Mouse (Mus musculus) forebrain, embryonic 13.5 days (tissue): ENCODE results near the gene Dcaf8. TPM values are rescaled to one million over a fixed set of nuclear protein-coding genes. Genes with fewer than 3 reads are reported as not detected.
"Not testable (repeated sequence)": the region's sequence is repeated elsewhere in the genome, so short reads cannot be mapped to it uniquely, and the experiment has no call there.

Experiments
- ATAC-seq: fragments of 200-750 bp; cut with Nextera tagmentation; 2 replicates; pipeline ENCODE4 v1.8.0; 2017
- H3K27ac ChIP-seq: fragments of 300-500 bp; sonication (generic); 2 replicates; pipeline ENCODE4 v1.5.1; 2015; ENCODE audit warnings: inconsistent platforms, mild to moderate bottlenecking, moderate library complexity
- H3K27me3 ChIP-seq: fragments of 300-500 bp; sonication (generic); 2 replicates; pipeline ENCODE4 v1.6.1; 2015; ENCODE audit warnings: mild to moderate bottlenecking, inconsistent platforms
- H3K36me3 ChIP-seq: fragments of 300-500 bp; sonication (generic); 2 replicates; pipeline ENCODE4 v1.6.1; 2015; ENCODE audit warnings: mild to moderate bottlenecking, inconsistent platforms; ENCODE audit not compliant: poor library complexity, severe bottlenecking
- H3K4me1 ChIP-seq: fragments of 300-500 bp; sonication (generic); 2 replicates; pipeline ENCODE4 v1.6.1; 2015; ENCODE audit warnings: inconsistent platforms
- H3K4me2 ChIP-seq: fragments of 300-500 bp; sonication (generic); 2 replicates; pipeline ENCODE4 v1.6.1; 2015; ENCODE audit warnings: inconsistent platforms, mild to moderate bottlenecking, moderate library complexity
- H3K4me3 ChIP-seq: fragments of 300-500 bp; sonication (generic); 2 replicates; pipeline ENCODE4 v1.5.1; 2015; ENCODE audit warnings: mild to moderate bottlenecking, inconsistent platforms
- H3K9ac ChIP-seq: fragments of 300-500 bp; sonication (generic); 2 replicates; pipeline ENCODE4 v1.6.1; 2015; ENCODE audit warnings: mild to moderate bottlenecking, inconsistent platforms
- H3K9me3 ChIP-seq: fragments of 300-500 bp; sonication (generic); replicated peaks from 2 replicates; pipeline ENCODE4 v1.6.1; 2016; ENCODE audit warnings: inconsistent platforms
- WGBS: fragments of 180-500 bp; shearing (Covaris S2); methylation state at CpG from one replicate; pipeline ENCODE4 v1.1.7; 2015; 5-methylcytosine and 5-hydroxymethylcytosine counted together
- polyA plus RNA-seq: library from polyadenylated mRNA; unstranded; fragments of >200 nt; fragmentation: Nextera tagmentation; extraction: Ambion mirVana; gene quantifications from 2 replicates; pipeline ENCODE4 v1.2.1, GENCODE M21; 2015

Gene Dcaf8
- polyA plus RNA-seq, 1 experiment from 2014 or later: 112 TPM

GRCm38 (mm10) chr1:172240945-172241708 is 93.2 kb downstream of the Dcaf8 start:
- no peak for ATAC-seq
- Histone ChIP-seq H3K27ac (peak overlapping the region; percentile 21; the same call in 1 of the 2 replicates), H3K9me3 (no peaks in the 10 kb centered on the region), H3K4me3 (no peak overlapping the region), H3K36me3 (no peaks in the 10 kb centered on the region), H3K27me3 (0 out of 2 replicates have a peak, but pooled peaks cover 3% of the 10 kb centered on the region), H3K4me2 (no peak overlapping the region), H3K9ac (no peak overlapping the region), H3K4me1 (peaks cover 41% of the 10 kb centered on the region)
- WGBS: 25% methylated on average over 6 of the region's 6 CpGs

GRCm38 (mm10) chr1:172242401-172242800 is 94.5 kb downstream of the Dcaf8 start:
- H3K36me3 ChIP-seq: no peaks in the 10 kb centered on the region
- H3K27ac ChIP-seq: peak overlapping the region; percentile 74; the same call in 1 of the 2 replicates
- no peak overlapping the region for H3K4me3 ChIP-seq
- H3K4me2 ChIP-seq: no peak overlapping the region
- no peaks in the 10 kb centered on the region for H3K9me3 ChIP-seq
- WGBS: 10% methylated on average over 2 of the region's 2 CpGs
- H3K9ac ChIP-seq: no peak overlapping the region
- ATAC-seq: peak; percentile 95
- H3K27me3 ChIP-seq: 0 out of 2 replicates have a peak, but pooled peaks cover 3% of the 10 kb centered on the region
- H3K4me1 ChIP-seq: peaks cover 42% of the 10 kb centered on the region

GRCm38 (mm10) chr1:172243547-172244205 is 95.8 kb downstream of the Dcaf8 start:
- H3K9ac ChIP-seq: no peak overlapping the region
- peak overlapping the region; percentile 25 for H3K4me2 ChIP-seq
- 0 out of 2 replicates have a peak, but pooled peaks cover 3% of the 10 kb centered on the region for H3K27me3 ChIP-seq
- no peaks in the 10 kb centered on the region for H3K36me3 ChIP-seq
- peaks cover 44% of the 10 kb centered on the region for H3K4me1 ChIP-seq
- no peaks in the 10 kb centered on the region for H3K9me3 ChIP-seq
- 41% methylated on average over 16 of the region's 16 CpGs for WGBS
- no peak for ATAC-seq
- no peak overlapping the region for H3K4me3 ChIP-seq
- H3K27ac ChIP-seq: peak overlapping the region; percentile 74; the same call in 1 of the 2 replicates

- not testable (repeated sequence) for H3K27ac ChIP-seq, H3K9ac ChIP-seq, H3K27me3 ChIP-seq, H3K4me3 ChIP-seq, ATAC-seq, H3K36me3 ChIP-seq, H3K9me3 ChIP-seq
- Histone ChIP-seq H3K4me1 (peaks cover 44% of the 10 kb centered on the region), H3K4me2 (peak overlapping the region; percentile 25; the same call in 1 of the 2 replicates)
- 59% methylated on average over 23 of the region's 23 CpGs for WGBS
These were observed 96.8 kb downstream of the Dcaf8 start for GRCm38 (mm10) chr1:172244645-172245044.

Other genes starting within 250 kb of the Dcaf8 start
- gene Slamf6, start 230.6 kb upstream of the Dcaf8 start, polyA plus RNA-seq: 0.39 TPM in 1 of 2 replicates, not detected in the other
- gene Vangl2, start 119.6 kb upstream of the Dcaf8 start, polyA plus RNA-seq: 55.0 and 55.4 TPM in 2 replicates
- 7.3 and 7.8 TPM in 2 replicates for gene Nhlh1, start 90.5 kb upstream of the Dcaf8 start, polyA plus RNA-seq
- gene Copa, start 65.6 kb upstream of the Dcaf8 start, polyA plus RNA-seq: 174 and 194 TPM in 2 replicates
- 95.5 and 106 TPM in 2 replicates for gene Ncstn, start 65.3 kb upstream of the Dcaf8 start, polyA plus RNA-seq
- gene Pex19, start 21.3 kb upstream of the Dcaf8 start, polyA plus RNA-seq: 155 and 163 TPM in 2 replicates
- gene Pea15a, start 58.7 kb downstream of the Dcaf8 start, polyA plus RNA-seq: 470 and 471 TPM in 2 replicates
- 4.5 TPM in 2 replicates for gene Casq1, start 71.8 kb downstream of the Dcaf8 start, polyA plus RNA-seq
- 0.10 TPM in 1 of 2 replicates, not detected in the other for gene Atp1a4, start 110.3 kb downstream of the Dcaf8 start, polyA plus RNA-seq
- gene Igsf8, start 113.6 kb downstream of the Dcaf8 start, polyA plus RNA-seq: 164 and 169 TPM in 2 replicates
- 17.6 and 17.8 TPM in 2 replicates for gene Atp1a2, start 150.0 kb downstream of the Dcaf8 start, polyA plus RNA-seq
- gene Kcnj9, start 181.2 kb downstream of the Dcaf8 start, polyA plus RNA-seq: 1.8 and 3.0 TPM in 2 replicates
- 1.2 and 1.5 TPM in 2 replicates for gene Kcnj10, start 193.1 kb downstream of the Dcaf8 start, polyA plus RNA-seq
- 5.6 and 6.2 TPM in 2 replicates for gene Pigm, start 228.5 kb downstream of the Dcaf8 start, polyA plus RNA-seq